Mouse (Mus musculus): ENCODE results near the gene Wbp1l. TPM values are rescaled to one million over a fixed set of nuclear protein-coding genes. Genes with fewer than 3 reads are reported as not detected.
A peak's percentile ranks its signal among the peaks of the same experiment; 100 is the strongest.

Gene Wbp1l
- total and polyA plus RNA-seq, 3 experiments, result 52.9 to 70.0 TPM; not detected in 1

GRCm38 (mm10) chr19:46691078-46691477 lies 92.2 kb downstream of the Wbp1l start (continued):
- peak; percentile 94 to 95 for TF ChIP-seq EP300 (IDR thresholded peaks at IDR 0.05; ENCODE audit: low read depth in 1 of 2, low read length in 2 of 2)

GRCm38 (mm10) chr19:46693146-46693545 lies 94.3 kb downstream of the Wbp1l start:
- H3K4me3 ChIP-seq (ENCODE audit: control insufficient read depth in 1 of 2, insufficient read depth in 1 of 2, low read depth in 2 of 2, low read length in 2 of 2), result no peak overlapping the region
- TF ChIP-seq NELFE (IDR thresholded peaks at IDR 0.05; ENCODE audit: low read depth, low read length), result no peak
- no peak for TF ChIP-seq E2F4 (IDR thresholded peaks at IDR 0.05; ENCODE audit: borderline replicate concordance, low read depth, low read length)
- TF ChIP-seq POLR2AphosphoS5 (IDR thresholded peaks at IDR 0.05; ENCODE audit: borderline replicate concordance, low read depth, low read length), result no peak
- no peak for TF ChIP-seq TBP (IDR thresholded peaks at IDR 0.05; ENCODE audit: low read depth, low read length)
- no peak for TF ChIP-seq POLR2AphosphoS2 (IDR thresholded peaks at IDR 0.05; ENCODE audit: low read length)
- no peak for TF ChIP-seq JUND (IDR thresholded peaks at IDR 0.05; ENCODE audit: low read depth, low read length)
- TF ChIP-seq USF1 (IDR thresholded peaks at IDR 0.05; ENCODE audit: low read depth, low read length), result no peak
- no peak for TF ChIP-seq ZMIZ1 (IDR thresholded peaks at IDR 0.05; ENCODE audit: low read depth, low read length)
- no peak for TF ChIP-seq ELF1 (IDR thresholded peaks at IDR 0.05; ENCODE audit: low read depth, low read length)
- no peak for TF ChIP-seq ETS1 (IDR thresholded peaks at IDR 0.05; ENCODE audit: low read depth, low read length)
- TF ChIP-seq HCFC1 (IDR thresholded peaks at IDR 0.05; ENCODE audit: low read depth, low read length), result no peak
- TF ChIP-seq NRF1 (IDR thresholded peaks at IDR 0.05; ENCODE audit: insufficient read depth, low read depth, low read length, poor library complexity, severe bottlenecking), result no peak
- TF ChIP-seq ZNF384 (IDR thresholded peaks at IDR 0.05; ENCODE audit: low read depth, low read length), result no peak
- TF ChIP-seq GATA1 (IDR thresholded peaks at IDR 0.05; ENCODE audit: low read depth, low read length), result no peak
- TF ChIP-seq RAD21 (IDR thresholded peaks at IDR 0.05; ENCODE audit: low read depth, low read length), result no peak
- no peak for TF ChIP-seq CTCF (IDR thresholded peaks at IDR 0.05 in 2 of 3, conservative IDR thresholded peaks at IDR 0.05 in 1 of 3; ENCODE audit: control insufficient read depth in 1 of 3, insufficient read depth in 1 of 3, low read depth in 2 of 3, low read length in 3 of 3, poor library complexity in 1 of 3, severe bottlenecking in 1 of 3)
- TF ChIP-seq SIN3A (IDR thresholded peaks at IDR 0.05; ENCODE audit: low read length), result no peak
- no peak for TF ChIP-seq ZC3H11A (IDR thresholded peaks at IDR 0.05; ENCODE audit: low read depth, low read length)
- no peak overlapping the region for H3K9ac ChIP-seq (ENCODE audit: control insufficient read depth, low read depth, low read length, poor library complexity, severe bottlenecking)
- peaks cover 0 to 30% of the 10 kb centered on the region in 2 experiments; a peak in 2 of 4 replicates for H3K36me3 ChIP-seq (ENCODE audit: control insufficient read depth in 1 of 2, insufficient read depth in 2 of 2, low read length in 2 of 2)
- DNase-seq (ENCODE audit: low read depth, low spot score), result peak; percentile 71
- H3K27ac ChIP-seq (ENCODE audit: control insufficient read depth, low read depth, low read length), result no peak overlapping the region
- H3K79me2 ChIP-seq (ENCODE audit: control insufficient read depth, insufficient read depth, low read length, poor library complexity), result peaks cover 5% of the 10 kb centered on the region
- peaks cover 9 to 42% of the 10 kb centered on the region in 2 experiments for H3K4me1 ChIP-seq (ENCODE audit: control insufficient read depth in 1 of 2, insufficient read depth in 2 of 2, low read length in 2 of 2)
- no peaks in the 10 kb centered on the region for H3K27me3 ChIP-seq (ENCODE audit: control insufficient read depth in 1 of 2, insufficient read depth in 2 of 2, low read length in 2 of 2)
- no peaks in the 10 kb centered on the region for H3K9me3 ChIP-seq (replicated peaks; ENCODE audit: insufficient read depth, low read length)

GRCm38 (mm10) chr19:46696482-46696881 lies 97.6 kb downstream of the Wbp1l start:
- DNase-seq (ENCODE audit: low read depth, low spot score), result no peak
- no peaks in the 10 kb centered on the region for H3K27me3 ChIP-seq (ENCODE audit: control insufficient read depth in 1 of 2, insufficient read depth in 2 of 2, low read length in 2 of 2)
- H3K4me1 ChIP-seq (ENCODE audit: control insufficient read depth in 1 of 2, insufficient read depth in 2 of 2, low read length in 2 of 2), result peaks cover 6 to 40% of the 10 kb centered on the region in 2 experiments
- H3K36me3 ChIP-seq (ENCODE audit: control insufficient read depth in 1 of 2, insufficient read depth in 2 of 2, low read length in 2 of 2), result peaks cover 0 to 18% of the 10 kb centered on the region in 2 experiments; a peak in 2 of 4 replicates
- no peak overlapping the region for H3K4me3 ChIP-seq (ENCODE audit: control insufficient read depth in 1 of 2, insufficient read depth in 1 of 2, low read depth in 2 of 2, low read length in 2 of 2)
- H3K9ac ChIP-seq (ENCODE audit: control insufficient read depth, low read depth, low read length, poor library complexity, severe bottlenecking), result no peak overlapping the region
- no peak for TF ChIP-seq CHD1 (IDR thresholded peaks at IDR 0.05; ENCODE audit: low read depth, low read length)
- TF ChIP-seq NRF1 (IDR thresholded peaks at IDR 0.05; ENCODE audit: insufficient read depth, low read depth, low read length, poor library complexity, severe bottlenecking), result no peak
- no peak for TF ChIP-seq ELF1 (IDR thresholded peaks at IDR 0.05; ENCODE audit: low read depth, low read length)
- TF ChIP-seq MAZ (IDR thresholded peaks at IDR 0.05; ENCODE audit: low read depth, low read length), result no peak
- TF ChIP-seq MAFK (IDR thresholded peaks at IDR 0.05; ENCODE audit: borderline replicate concordance, low read depth, low read length), result no peak
- TF ChIP-seq POLR2AphosphoS5 (IDR thresholded peaks at IDR 0.05; ENCODE audit: borderline replicate concordance, low read depth, low read length), result no peak
- TF ChIP-seq ZNF384 (IDR thresholded peaks at IDR 0.05; ENCODE audit: low read depth, low read length), result no peak
- no peak for TF ChIP-seq MEF2A (IDR thresholded peaks at IDR 0.05; ENCODE audit: extremely low read depth, insufficient replicate concordance, low read depth, low read length, poor library complexity, severe bottlenecking)
- TF ChIP-seq MYC (IDR thresholded peaks at IDR 0.05; ENCODE audit: low read depth, low read length), result no peak
- TF ChIP-seq RCOR1 (IDR thresholded peaks at IDR 0.05; ENCODE audit: low read depth, low read length), result no peak
- no peak overlapping the region for H3K27ac ChIP-seq (ENCODE audit: control insufficient read depth, low read depth, low read length)
- no peaks in the 10 kb centered on the region for H3K9me3 ChIP-seq (replicated peaks; ENCODE audit: insufficient read depth, low read length)
- H3K79me2 ChIP-seq (ENCODE audit: control insufficient read depth, insufficient read depth, low read length, poor library complexity), result no peaks in the 10 kb centered on the region; the same call in 1 of the 2 replicates

All from MEL (cell line).